Mouse (Mus musculus) thymus, adult 2 months (tissue): ENCODE data around the gene Slc25a21.

Source experiments
- CTCF ChIP-seq: fragments of 200-500 bp; IDR thresholded peaks from 2 replicates; pipeline ENCODE4 v1.5.1; 2012; ENCODE audit warnings: mild to moderate bottlenecking, control low read depth, low read length, moderate library complexity, borderline replicate concordance; ENCODE audit not compliant: control insufficient read depth, poor library complexity, insufficient read depth; ENCODE audit errors: extremely low read depth
- POLR2A ChIP-seq: fragments of 200-500 bp; IDR thresholded peaks from 2 replicates; pipeline ENCODE4 v1.6.1; 2012; ENCODE audit warnings: mild to moderate bottlenecking, low read length, control low read depth, moderate library complexity; ENCODE audit not compliant: control insufficient read depth, poor library complexity, insufficient read depth; ENCODE audit errors: extremely low read depth

DNA sequence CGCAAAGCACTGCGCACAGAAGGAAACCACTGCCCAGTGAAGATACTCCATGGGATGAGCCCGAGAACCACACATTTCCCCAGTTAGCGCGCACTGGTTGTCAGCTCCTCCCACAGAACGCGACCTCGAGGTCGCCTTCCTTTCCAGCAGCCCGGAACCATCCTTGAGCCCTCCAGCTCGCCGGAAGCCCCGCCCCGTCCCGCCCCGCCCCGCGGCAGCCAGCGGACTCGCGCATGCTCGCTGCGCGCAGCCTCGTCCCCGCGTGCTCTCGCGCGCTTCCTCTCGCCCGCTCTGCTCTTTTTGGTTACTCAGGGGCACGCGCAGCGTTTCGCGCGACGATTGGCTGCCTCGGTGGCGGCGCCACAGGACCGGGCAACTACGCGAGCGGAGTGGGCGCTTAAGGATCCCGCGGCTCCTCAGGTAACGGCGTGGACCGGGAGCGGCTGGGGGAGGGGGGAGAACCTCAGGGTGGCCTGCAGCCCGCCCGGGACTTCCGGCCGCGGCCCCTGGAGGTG, 33.0 kb upstream of the Slc25a21 start, which contains the start of the genes Prps1l3 and Mipol1:
- TF ChIP-seq POLR2A (peak; percentile 84), CTCF (peak; percentile 26; the same call in 1 of the 2 replicates)
